Mouse (Mus musculus) brain, embryonic 14.5 days (tissue): ENCODE measurements around the gene Ppp1r21. TPM values are rescaled to one million over a fixed set of nuclear protein-coding genes. Genes with fewer than 3 reads are reported as not detected.

Source experiments
- DNase-seq: peaks from one replicate; pipeline ENCODE4 v3.0.0-alpha.2; 2011; ENCODE audit warnings: low read depth
- CTCF ChIP-seq: fragments of 200-500 bp; IDR thresholded peaks from 2 replicates; pipeline ENCODE4 v1.5.1; 2012; ENCODE audit warnings: inconsistent platforms, mild to moderate bottlenecking, moderate library complexity, borderline replicate concordance; ENCODE audit not compliant: insufficient read depth, insufficient read length; ENCODE audit errors: extremely low read depth
- POLR2A ChIP-seq: fragments of 200-500 bp; IDR thresholded peaks from 2 replicates; pipeline ENCODE4 v1.6.1; 2012; ENCODE audit warnings: mild to moderate bottlenecking, inconsistent platforms, borderline replicate concordance; ENCODE audit not compliant: poor library complexity, insufficient read depth, insufficient read length, severe bottlenecking; ENCODE audit errors: extremely low read depth
- polyA plus RNA-seq: library from polyadenylated mRNA; depleted of rRNA; stranded (reverse); fragments of >200 nt; gene quantifications from 2 replicates; pipeline ENCODE4 v1.2.3, GENCODE M21; 2012; rRNA removed

Ppp1r21 gene
- polyA plus RNA-seq: 60.3 and 76.5 TPM in 2 replicates

DNA sequence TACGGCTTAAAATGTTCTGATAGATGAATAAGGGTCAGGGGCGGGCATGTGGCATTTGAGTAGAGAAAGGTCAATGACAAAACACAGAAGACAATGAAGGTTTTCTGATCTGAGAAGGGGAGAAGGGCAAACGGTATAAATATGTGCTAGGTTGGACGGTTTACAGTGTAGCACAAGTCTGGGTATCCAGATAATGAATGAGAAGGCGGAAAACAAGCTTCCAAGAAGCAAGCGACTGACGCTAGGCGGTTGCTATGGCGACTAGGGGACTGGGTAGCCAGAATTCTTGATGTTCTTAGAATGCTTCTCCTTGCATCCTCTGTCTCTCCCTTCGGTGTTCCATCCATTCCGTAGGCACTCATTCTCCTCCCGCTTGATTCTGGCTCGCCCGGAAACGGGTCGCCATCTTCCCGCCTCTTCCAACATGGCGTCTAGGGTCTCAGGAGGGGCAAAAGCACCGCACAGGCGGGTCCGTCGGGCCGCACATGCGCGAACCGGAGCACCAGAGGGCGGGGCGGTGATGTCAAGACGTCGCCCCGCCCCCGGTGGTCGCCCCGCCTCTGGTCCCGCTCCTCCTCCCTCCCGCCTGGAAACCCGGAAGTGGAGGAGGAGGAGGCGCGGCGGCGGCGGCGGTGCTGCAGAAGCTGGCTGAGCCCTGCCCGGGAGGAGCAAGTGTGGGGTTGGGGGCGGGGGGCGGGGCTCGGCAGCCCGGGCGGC is at the start of gene Ppp1r21:
TSS of gene Ppp1r21 (plus strand) at position 600 of the 717 bp plus-strand sequence.
- TF ChIP-seq CTCF: no peak
- peak; percentile 67; the same call in 1 of the 2 replicates for TF ChIP-seq POLR2A

GRCm38 (mm10) chr17:88480369-88480768 is 49.5 kb upstream of the Ppp1r21 start:
- no peak for DNase-seq
- TF ChIP-seq CTCF (no peak), POLR2A (no peak)

More for the DNA sequence above, at the start of gene Ppp1r21:
- peak; percentile 99 for DNase-seq

GRCm38 (mm10) chr17:88481062-88481461 is 48.9 kb upstream of the Ppp1r21 start:
- no peak for DNase-seq
- TF ChIP-seq CTCF (no peak), POLR2A (no peak)

- no peak for DNase-seq
- TF ChIP-seq CTCF: no peak
- no peak for TF ChIP-seq POLR2A
Measured at GRCm38 (mm10) chr17:88481587-88481986, 48.3 kb upstream of the Ppp1r21 start.

GRCm38 (mm10) chr17:88484539-88484938 is 45.4 kb upstream of the Ppp1r21 start:
- TF ChIP-seq POLR2A (no peak), CTCF (no peak)
- DNase-seq: no peak

- TF ChIP-seq POLR2A: no peak
- no peak for TF ChIP-seq CTCF
- no peak for DNase-seq
Measured at GRCm38 (mm10) chr17:88484951-88485350, 45.0 kb upstream of the Ppp1r21 start.

DNA sequence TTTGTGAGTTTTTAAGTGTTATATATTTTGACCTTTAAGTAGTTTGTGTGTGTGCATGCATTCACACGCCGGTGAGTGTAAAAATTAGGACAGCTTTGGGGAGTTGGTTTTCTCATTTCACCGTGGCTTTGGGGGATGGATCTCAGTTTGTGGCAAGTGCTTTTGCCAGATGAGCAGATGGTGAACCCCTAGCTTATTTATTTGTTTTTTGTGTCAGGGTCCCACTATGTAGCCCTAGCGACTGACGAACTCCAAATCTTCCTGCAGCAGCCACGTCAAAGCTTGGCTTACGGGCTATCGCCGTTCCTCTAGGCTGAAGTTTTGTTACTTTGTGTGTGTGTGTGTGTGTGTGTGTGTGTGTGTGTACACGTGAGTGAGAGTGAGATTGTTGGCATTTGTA is 39.4 kb upstream of the Ppp1r21 start:
- peak; percentile 54 for DNase-seq
- TF ChIP-seq CTCF (no peak), POLR2A (no peak)

- TF ChIP-seq POLR2A: no peak
- peak; percentile 19; the same call in 1 of the 2 replicates for TF ChIP-seq CTCF
- DNase-seq: no peak
Measured at GRCm38 (mm10) chr17:88491366-88492106, 38.4 kb upstream of the Ppp1r21 start.

GRCm38 (mm10) chr17:88492107-88492460 is 37.8 kb upstream of the Ppp1r21 start:
- no peak for DNase-seq
- no peak for TF ChIP-seq POLR2A
- no peak for TF ChIP-seq CTCF

DNA sequence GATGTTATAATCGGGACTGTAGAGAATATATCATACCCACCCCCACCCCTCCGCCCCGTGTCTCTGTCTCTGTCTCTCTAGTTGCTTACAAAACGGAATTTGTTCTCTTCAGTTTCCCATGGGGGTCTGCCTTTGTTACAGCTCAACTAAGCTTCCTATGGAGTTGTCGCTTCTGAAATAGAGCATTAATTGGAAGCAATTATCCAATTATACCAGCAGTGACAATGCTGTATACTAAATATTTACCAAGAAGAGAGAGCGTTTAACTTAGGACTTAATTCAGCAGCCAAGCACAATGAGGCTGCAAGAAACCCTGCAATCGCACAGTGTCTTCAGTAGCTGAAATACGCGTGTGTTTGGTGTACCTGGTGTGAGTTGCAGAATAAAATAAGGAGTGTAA is 36.4 kb upstream of the Ppp1r21 start:
- peak; percentile 78 for DNase-seq
- TF ChIP-seq CTCF: no peak

GRCm38 (mm10) chr17:88494121-88494771 is 35.7 kb upstream of the Ppp1r21 start:
- TF ChIP-seq POLR2A (peak; percentile 5; the same call in 1 of the 2 replicates), CTCF (no peak)
- DNase-seq: peak; percentile 95
